In genomic region chr3:130964088-130964487, GRCm38 (mm10) we compare ENCODE assay signal across 12 mouse cellular contexts.
DNase-seq lines count a peak whose midpoint lies in the region; ATAC-seq lines count a peak whose summit lies in the region.
"Had no signal": no experiment of that assay in that cellular context is flagged by ENCODE, and none has a peak within 500 bp of the region (broad histone marks: within the 10 kb centered on the region; RNA-seq: fewer than 3 reads in every experiment).

No protein-coding gene starts in this region.

- H3K9me3 ChIP-seq in neural tube, embryonic 12.5 days: no peaks in the 10 kb centered on the region
- no peaks in the 10 kb centered on the region for H3K9me3 ChIP-seq in forebrain, embryonic 14.5 days (replicated peaks; ENCODE audit: control insufficient read depth, low read length)
- no peaks in the 10 kb centered on the region for H3K9me3 ChIP-seq in midbrain, embryonic 10.5 days (replicated peaks)
- H3K9me3 ChIP-seq: liver, embryonic 13.5 days had no signal

- DNase-seq in neural tube, embryonic 10.5 days (ENCODE audit: extremely low spot score, low spot score): no peak
- no peak for DNase-seq in forebrain, embryonic 14.5 days (ENCODE audit: low spot score)
- DNase-seq in midbrain, embryonic 10.5 days (ENCODE audit: low spot score): no peak
- no peak for DNase-seq in ovary, postnatal 14 days (ENCODE audit: low spot score)
- no peak for DNase-seq in T-cell, adult 2 months (ENCODE audit: low spot score)
- no peak for DNase-seq in cerebellum, postnatal 36 days
- DNase-seq: cerebellum, adult 11-12 months; gastrocnemius, adult 2 months; liver, embryonic 13.5 days; thymus, postnatal 25 days had no signal

- H3K9ac ChIP-seq in neural tube, embryonic 12.5 days: no peak overlapping the region
- no peak overlapping the region for H3K9ac ChIP-seq in forebrain, embryonic 14.5 days (ENCODE audit: low read length)
- H3K9ac ChIP-seq: liver, embryonic 13.5 days had no signal

- 85% methylated on average over 6 of the region's 6 CpGs for WGBS in neural tube, embryonic 12.5 days
- 41% methylated on average over 6 of the region's 6 CpGs for WGBS in forebrain, embryonic 14.5 days
- 89% methylated on average over 6 of the region's 6 CpGs for WGBS in midbrain, embryonic 10.5 days

- H3K36me3 ChIP-seq in neural tube, embryonic 12.5 days: no peaks in the 10 kb centered on the region
- H3K36me3 ChIP-seq in forebrain, embryonic 14.5 days (ENCODE audit: control insufficient read depth, insufficient read depth, low read length): no peaks in the 10 kb centered on the region
- no peaks in the 10 kb centered on the region for H3K36me3 ChIP-seq in midbrain, embryonic 10.5 days
- H3K36me3 ChIP-seq: liver, embryonic 13.5 days had no signal

- ATAC-seq in neural tube, embryonic 12.5 days (ENCODE audit: low FRiP score, low read depth): no peak
- ATAC-seq in forebrain, embryonic 14.5 days: no peak

- no peak overlapping the region for H3K27ac ChIP-seq in neural tube, embryonic 12.5 days
- H3K27ac ChIP-seq in forebrain, embryonic 14.5 days (ENCODE audit: low read depth, low read length): no peak overlapping the region; the same call in 1 of the 2 replicates
- peak overlapping the region; percentile 80 for H3K27ac ChIP-seq in midbrain, embryonic 10.5 days (replicated peaks)
- H3K27ac ChIP-seq: gastrocnemius, adult 2 months; liver, embryonic 13.5 days had no signal

- no peak overlapping the region for H3K4me3 ChIP-seq in neural tube, embryonic 12.5 days
- no peak overlapping the region for H3K4me3 ChIP-seq in forebrain, embryonic 14.5 days (ENCODE audit: low read depth, low read length)
- peak overlapping the region; percentile 34 for H3K4me3 ChIP-seq in midbrain, embryonic 10.5 days
- H3K4me3 ChIP-seq: gastrocnemius, adult 2 months; liver, embryonic 13.5 days; myocyte had no signal

- H3K27me3 ChIP-seq in neural tube, embryonic 12.5 days (replicated peaks): no peaks in the 10 kb centered on the region
- no peaks in the 10 kb centered on the region for H3K27me3 ChIP-seq in forebrain, embryonic 14.5 days (replicated peaks; ENCODE audit: control insufficient read depth, insufficient read depth, low read length)
- peaks cover 26% of the 10 kb centered on the region; the same call in 1 of the 2 replicates for H3K27me3 ChIP-seq in midbrain, embryonic 10.5 days (ENCODE audit: low read depth, poor library complexity, severe bottlenecking)
- H3K27me3 ChIP-seq: liver, embryonic 13.5 days had no signal

- H3K4me2 ChIP-seq in neural tube, embryonic 12.5 days (replicated peaks): peak overlapping the region; percentile 50
- peak overlapping the region; percentile 41 for H3K4me2 ChIP-seq in forebrain, embryonic 14.5 days (ENCODE audit: low read length)
- H3K4me2 ChIP-seq: liver, embryonic 13.5 days had no signal

- peaks cover 10% of the 10 kb centered on the region; the same call in 1 of the 2 replicates for H3K4me1 ChIP-seq in neural tube, embryonic 12.5 days
- H3K4me1 ChIP-seq in forebrain, embryonic 14.5 days (ENCODE audit: control insufficient read depth, insufficient read depth, low read length): peaks cover 17% of the 10 kb centered on the region
- peaks cover 55% of the 10 kb centered on the region for H3K4me1 ChIP-seq in midbrain, embryonic 10.5 days
- H3K4me1 ChIP-seq: liver, embryonic 13.5 days had no signal
